Mouse (Mus musculus): ENCODE results near the gene Dis3l2.

GRCm38 (mm10) chr1:87050700-87051099 is 347.1 kb downstream of the Dis3l2 start:
- TF ChIP-seq CTCF (IDR thresholded peaks at IDR 0.05; ENCODE audit: low read depth) (no peak), EP300 (IDR thresholded peaks at IDR 0.05; ENCODE audit: low read depth) (no peak)
